Mouse (Mus musculus) midbrain, embryonic 11.5 days (tissue): ENCODE measurements around the gene Tmem43. TPM values are rescaled to one million over a fixed set of nuclear protein-coding genes. Genes with fewer than 3 reads are reported as not detected.

Experiments used
- ATAC-seq: fragments of 200-750 bp; cut with Nextera tagmentation; 2 replicates; pipeline ENCODE4 v1.8.0; 2017; ENCODE audit warnings: moderate TSS enrichment, moderate library complexity; ENCODE audit not compliant: low FRiP score
- DNase-seq: peaks from one replicate; pipeline ENCODE4 v3.0.0; 2015; ENCODE audit warnings: low spot score; ENCODE audit errors: missing footprints
- H3K27ac ChIP-seq: fragments of 300-500 bp; sonication (generic); 2 replicates; pipeline ENCODE4 v1.5.1; 2014; ENCODE audit warnings: low read depth, low read length
- H3K27me3 ChIP-seq: fragments of 300-500 bp; sonication (generic); 2 replicates; pipeline ENCODE4 v1.6.1; 2014; ENCODE audit warnings: mild to moderate bottlenecking, low read length, moderate library complexity, mixed read lengths; ENCODE audit not compliant: control insufficient read depth, insufficient read depth
- H3K36me3 ChIP-seq: fragments of 300-500 bp; sonication (generic); 2 replicates; pipeline ENCODE4 v1.6.1; 2014; ENCODE audit warnings: mild to moderate bottlenecking, low read length, moderate library complexity, mixed read lengths; ENCODE audit not compliant: control insufficient read depth, insufficient read depth
- H3K4me1 ChIP-seq: fragments of 300-500 bp; sonication (generic); 2 replicates; pipeline ENCODE4 v1.6.1; 2014; ENCODE audit warnings: low read length; ENCODE audit not compliant: control insufficient read depth, insufficient read depth
- H3K4me2 ChIP-seq: fragments of 300-500 bp; sonication (generic); 2 replicates; pipeline ENCODE4 v1.6.1; 2014; ENCODE audit warnings: mild to moderate bottlenecking, moderate library complexity
- H3K4me3 ChIP-seq: fragments of 300-500 bp; sonication (generic); 2 replicates; pipeline ENCODE4 v1.5.1; 2014; ENCODE audit warnings: low read depth, low read length
- H3K9ac ChIP-seq: fragments of 300-500 bp; sonication (generic); 2 replicates; pipeline ENCODE4 v1.6.1; 2014; ENCODE audit warnings: low read length
- H3K9me3 ChIP-seq: fragments of 300-500 bp; sonication (generic); 2 replicates; pipeline ENCODE4 v1.6.1; 2016; ENCODE audit warnings: low read length; ENCODE audit not compliant: control insufficient read depth
- WGBS: fragments of 180-500 bp; shearing (Covaris S2); extraction: QIAGEN DNeasy Blood & Tissue Kit; methylation state at CpG from one replicate; pipeline ENCODE4 v1.1.7; 2014; 5-methylcytosine and 5-hydroxymethylcytosine counted together
- polyA plus RNA-seq: library from polyadenylated mRNA; unstranded; fragments of >200 nt; fragmentation: Nextera tagmentation; extraction: Ambion mirVana; gene quantifications from 2 replicates; pipeline ENCODE4 v1.2.1, GENCODE M21; 2014

The Tmem43 gene
- polyA plus RNA-seq, 1 experiment from 2014 or later, result 66.3 TPM

- no peaks in the 10 kb centered on the region for H3K9me3 ChIP-seq
- peaks cover 3% of the 10 kb centered on the region; the same call in 1 of the 2 replicates for H3K4me1 ChIP-seq
- ATAC-seq (no peak), DNase-seq (no peak)
- H3K4me3 ChIP-seq, result no peak overlapping the region
- no peak overlapping the region for H3K27ac ChIP-seq
- H3K27me3 ChIP-seq, result no peaks in the 10 kb centered on the region
- no peaks in the 10 kb centered on the region for H3K36me3 ChIP-seq
- H3K9ac ChIP-seq, result no peak overlapping the region
- no peak overlapping the region for H3K4me2 ChIP-seq
- 60% methylated on average over 3 of the region's 3 CpGs for WGBS
These were observed 61.7 kb downstream of the Tmem43 start for GRCm38 (mm10) chr6:91535231-91535630.

- Histone ChIP-seq H3K4me3 (no peak overlapping the region), H3K4me2 (no peak overlapping the region), H3K4me1 (peaks cover 3% of the 10 kb centered on the region; the same call in 1 of the 2 replicates), H3K36me3 (no peaks in the 10 kb centered on the region), H3K9me3 (no peaks in the 10 kb centered on the region), H3K27ac (no peak overlapping the region), H3K9ac (no peak overlapping the region), H3K27me3 (no peaks in the 10 kb centered on the region)
- WGBS, result 94% methylated on average over 11 of the region's 11 CpGs
- no peak for ATAC-seq
- no peak for DNase-seq
These were observed 62.7 kb downstream of the Tmem43 start for GRCm38 (mm10) chr6:91536047-91536765.

Other genes starting within 250 kb of the Tmem43 start
- 11.5 and 12.4 TPM in 2 replicates for gene Wnt7a, start 62.3 kb upstream of the Tmem43 start, polyA plus RNA-seq
- 25.3 and 26.7 TPM in 2 replicates for gene Chchd4, start 157 bp upstream of the Tmem43 start, polyA plus RNA-seq
- 21.6 and 23.2 TPM in 2 replicates for gene Xpc, start 42.2 kb downstream of the Tmem43 start, polyA plus RNA-seq
- gene Lsm3, start 42.2 kb downstream of the Tmem43 start, polyA plus RNA-seq, result 285 and 305 TPM in 2 replicates
- 43.6 and 45.6 TPM in 2 replicates for gene Slc6a6, start 210.3 kb downstream of the Tmem43 start, polyA plus RNA-seq